Mouse (Mus musculus): ENCODE results near the gene Rbm38. TPM values are rescaled to one million over a fixed set of nuclear protein-coding genes. Genes with fewer than 3 reads are reported as not detected.

Gene Rbm38
- polyA plus RNA-seq, 1 experiment from 2014 or later: 126 TPM

DNA sequence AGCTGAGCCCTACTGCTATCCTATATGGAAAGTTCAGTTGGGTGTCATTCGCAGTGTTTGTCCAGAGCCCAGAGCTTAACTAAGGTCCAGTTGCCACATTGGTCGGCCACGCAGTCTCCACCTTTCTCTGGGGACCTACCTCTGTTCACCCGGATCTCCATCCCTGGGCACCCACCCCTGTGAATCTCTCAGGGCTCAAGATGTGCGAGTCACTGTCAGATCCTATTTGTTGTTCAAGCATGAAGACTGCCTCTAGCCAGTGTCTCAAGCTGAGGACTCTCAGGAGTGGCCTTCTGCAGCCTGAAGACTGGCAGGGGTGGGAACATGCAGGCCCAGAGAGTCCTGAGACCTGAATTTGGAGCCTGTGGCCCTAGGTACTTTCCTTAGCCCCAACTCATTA is 15.8 kb downstream of the Rbm38 start:
- Histone ChIP-seq H3K27me3 (ENCODE audit: insufficient read depth, low read length) (no peaks in the 10 kb centered on the region), H3K36me3 (replicated peaks; ENCODE audit: insufficient read depth, low read length) (peaks cover 49% of the 10 kb centered on the region), H3K4me2 (ENCODE audit: low read depth, low read length) (peak overlapping the region; percentile 43), H3K27ac (ENCODE audit: low read depth) (peak overlapping the region; percentile 92), H3K4me1 (ENCODE audit: insufficient read depth) (peaks cover 63% of the 10 kb centered on the region), H3K4me3 (ENCODE audit: low read depth, low read length) (no peak overlapping the region), H3K9ac (replicated peaks) (peak overlapping the region; percentile 36), H3K9me3 (ENCODE audit: low read length) (no peaks in the 10 kb centered on the region)
- TF ChIP-seq EP300 (IDR thresholded peaks at IDR 0.05; ENCODE audit: low read depth): no peak
- no peak for TF ChIP-seq CTCF (IDR thresholded peaks at IDR 0.05; ENCODE audit: low read depth)
- ATAC-seq (no peak), DNase-seq (no peak)
- 70% methylated on average over 5 of the region's 5 CpGs for WGBS (ENCODE audit: insufficient replicate concordance)

- Histone ChIP-seq H3K9me3 (ENCODE audit: low read length) (no peaks in the 10 kb centered on the region), H3K27ac (ENCODE audit: low read depth) (peak overlapping the region; percentile 92), H3K4me1 (ENCODE audit: insufficient read depth) (peaks cover 64% of the 10 kb centered on the region), H3K4me3 (ENCODE audit: low read depth, low read length) (no peak overlapping the region), H3K27me3 (ENCODE audit: insufficient read depth, low read length) (no peaks in the 10 kb centered on the region), H3K9ac (replicated peaks) (peak overlapping the region; percentile 36; the same call in 1 of the 2 replicates), H3K36me3 (replicated peaks; ENCODE audit: insufficient read depth, low read length) (peaks cover 44% of the 10 kb centered on the region), H3K4me2 (ENCODE audit: low read depth, low read length) (peak overlapping the region; percentile 24)
- DNase-seq: no peak
- 42% methylated on average over 4 of the region's 4 CpGs for WGBS (ENCODE audit: insufficient replicate concordance)
- no peak for ATAC-seq
- TF ChIP-seq CTCF (IDR thresholded peaks at IDR 0.05; ENCODE audit: low read depth): peak; percentile 47
- no peak for TF ChIP-seq EP300 (IDR thresholded peaks at IDR 0.05; ENCODE audit: low read depth)
These were observed 16.3 kb downstream of the Rbm38 start for GRCm38 (mm10) chr2:173036611-173037010.

DNA sequence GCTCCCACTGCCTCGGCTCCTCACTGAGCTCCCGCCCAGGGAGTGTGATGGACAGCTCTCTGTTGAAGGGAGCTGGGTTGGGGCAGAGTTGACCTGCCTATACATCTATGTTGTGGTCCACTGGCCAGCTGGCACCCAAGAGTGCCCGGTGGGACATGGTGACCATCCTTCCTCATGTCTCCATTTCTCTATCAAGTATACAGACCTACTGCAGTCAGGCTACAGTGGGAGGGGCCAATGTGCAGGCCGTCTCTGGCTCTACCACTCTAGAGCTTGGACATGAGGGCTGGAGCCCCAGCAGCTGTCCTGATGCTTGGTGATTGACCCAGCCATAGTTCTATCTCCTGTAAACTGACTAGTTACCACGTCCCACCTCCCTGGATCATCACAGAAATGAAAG is 17.0 kb downstream of the Rbm38 start:
- peak overlapping the region; percentile 24 for H3K4me2 ChIP-seq (ENCODE audit: low read depth, low read length)
- 53% methylated on average over 5 of the region's 5 CpGs for WGBS (ENCODE audit: insufficient replicate concordance)

GRCm38 (mm10) chr2:173037827-173038607 is 17.7 kb downstream of the Rbm38 start:
- H3K36me3 ChIP-seq (replicated peaks; ENCODE audit: insufficient read depth, low read length): peaks cover 29% of the 10 kb centered on the region
- peaks cover 63% of the 10 kb centered on the region for H3K4me1 ChIP-seq (ENCODE audit: insufficient read depth)
- H3K9me3 ChIP-seq (ENCODE audit: low read length): no peaks in the 10 kb centered on the region
- peak; percentile 87 for DNase-seq
- no peak overlapping the region for H3K4me3 ChIP-seq (ENCODE audit: low read depth, low read length)
- H3K27ac ChIP-seq (ENCODE audit: low read depth): peak overlapping the region; percentile 92
- peak overlapping the region; percentile 24 for H3K4me2 ChIP-seq (ENCODE audit: low read depth, low read length)
- H3K27me3 ChIP-seq (ENCODE audit: insufficient read depth, low read length): no peaks in the 10 kb centered on the region
- peak; percentile 87 for ATAC-seq
- 42% methylated on average over 7 of the region's 7 CpGs for WGBS (ENCODE audit: insufficient replicate concordance)
- TF ChIP-seq CTCF (IDR thresholded peaks at IDR 0.05; ENCODE audit: low read depth) (peak; percentile 70), EP300 (IDR thresholded peaks at IDR 0.05; ENCODE audit: low read depth) (peak; percentile 99)
- peak overlapping the region; percentile 36 for H3K9ac ChIP-seq (replicated peaks)

More for the DNA sequence above, 17.0 kb downstream of the Rbm38 start:
- Histone ChIP-seq H3K36me3 (replicated peaks; ENCODE audit: insufficient read depth, low read length) (peaks cover 36% of the 10 kb centered on the region), H3K27me3 (ENCODE audit: insufficient read depth, low read length) (no peaks in the 10 kb centered on the region), H3K4me1 (ENCODE audit: insufficient read depth) (peaks cover 65% of the 10 kb centered on the region), H3K4me3 (ENCODE audit: low read depth, low read length) (no peak overlapping the region), H3K27ac (ENCODE audit: low read depth) (peak overlapping the region; percentile 92), H3K9me3 (ENCODE audit: low read length) (no peaks in the 10 kb centered on the region), H3K9ac (replicated peaks) (peak overlapping the region; percentile 36)
- no peak for ATAC-seq
- TF ChIP-seq EP300 (IDR thresholded peaks at IDR 0.05; ENCODE audit: low read depth): no peak
- no peak for TF ChIP-seq CTCF (IDR thresholded peaks at IDR 0.05; ENCODE audit: low read depth)
- no peak for DNase-seq

DNA sequence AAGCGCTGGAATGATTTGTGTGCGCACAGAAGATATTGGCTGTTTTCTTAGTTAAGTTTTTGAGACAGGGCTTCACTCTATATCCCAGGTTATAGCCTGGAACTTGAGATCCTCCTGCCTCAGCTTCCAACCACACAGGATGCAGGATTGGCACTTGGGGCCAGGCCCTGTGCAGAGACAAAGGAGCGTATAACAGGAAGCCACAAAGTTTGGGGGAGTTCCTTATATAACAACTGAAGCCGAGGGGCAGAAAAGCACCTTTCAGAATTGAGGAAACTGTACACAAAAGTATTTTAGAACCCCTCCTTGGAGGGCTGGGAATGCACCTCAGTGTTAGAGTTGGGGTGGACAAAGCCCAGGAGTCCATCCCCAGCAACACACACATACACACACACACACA is 18.7 kb downstream of the Rbm38 start:
- Histone ChIP-seq H3K9me3 (ENCODE audit: low read length) (no peaks in the 10 kb centered on the region), H3K4me1 (ENCODE audit: insufficient read depth) (peaks cover 61% of the 10 kb centered on the region), H3K4me2 (ENCODE audit: low read depth, low read length) (peak overlapping the region; percentile 24; the same call in 1 of the 2 replicates), H3K4me3 (ENCODE audit: low read depth, low read length) (no peak overlapping the region), H3K27ac (ENCODE audit: low read depth) (peak overlapping the region; percentile 92), H3K36me3 (replicated peaks; ENCODE audit: insufficient read depth, low read length) (peaks cover 19% of the 10 kb centered on the region), H3K27me3 (ENCODE audit: insufficient read depth, low read length) (no peaks in the 10 kb centered on the region), H3K9ac (replicated peaks) (peak overlapping the region; percentile 31; the same call in 1 of the 2 replicates)
- DNase-seq (no peak), ATAC-seq (no peak)
- TF ChIP-seq CTCF (IDR thresholded peaks at IDR 0.05; ENCODE audit: low read depth): no peak
- no peak for TF ChIP-seq EP300 (IDR thresholded peaks at IDR 0.05; ENCODE audit: low read depth)
- WGBS (ENCODE audit: insufficient replicate concordance): 75% methylated on average over 4 of the region's 4 CpGs

- Histone ChIP-seq H3K36me3 (replicated peaks; ENCODE audit: insufficient read depth, low read length) (peaks cover 2% of the 10 kb centered on the region), H3K4me1 (ENCODE audit: insufficient read depth) (peaks cover 56% of the 10 kb centered on the region), H3K9me3 (ENCODE audit: low read length) (no peaks in the 10 kb centered on the region), H3K27me3 (ENCODE audit: insufficient read depth, low read length) (no peaks in the 10 kb centered on the region), H3K4me2 (ENCODE audit: low read depth, low read length) (no peak overlapping the region), H3K27ac (ENCODE audit: low read depth) (no peak overlapping the region), H3K4me3 (ENCODE audit: low read depth, low read length) (no peak overlapping the region), H3K9ac (replicated peaks) (no peak overlapping the region)
- DNase-seq (no peak), ATAC-seq (no peak)
- TF ChIP-seq CTCF (IDR thresholded peaks at IDR 0.05; ENCODE audit: low read depth): no peak
- TF ChIP-seq EP300 (IDR thresholded peaks at IDR 0.05; ENCODE audit: low read depth): no peak
- 73% methylated on average over 3 of the region's 3 CpGs for WGBS (ENCODE audit: insufficient replicate concordance)
These were observed 20.5 kb downstream of the Rbm38 start for GRCm38 (mm10) chr2:173040803-173041202.

Data from liver, postnatal 0 days (tissue).